Mouse (Mus musculus) limb, embryonic 11.5 days (tissue): ENCODE results near the gene Wfdc1. TPM values are rescaled to one million over a fixed set of nuclear protein-coding genes. Genes with fewer than 3 reads are reported as not detected.

Source experiments
- ATAC-seq: fragments of 200-750 bp; cut with Nextera tagmentation; 2 replicates; pipeline ENCODE4 v1.8.0; 2017; ENCODE audit warnings: low read depth; ENCODE audit not compliant: insufficient number of reproducible peaks, low FRiP score, low TSS enrichment
- DNase-seq: peaks from one replicate; pipeline ENCODE4 v3.0.0-alpha.2; 2015; ENCODE audit warnings: low spot score
- H3K27ac ChIP-seq: fragments of 300-500 bp; sonication (generic); replicated peaks from 2 replicates; pipeline ENCODE4 v1.5.1; 2014; ENCODE audit warnings: low read depth, mild to moderate bottlenecking, low read length
- H3K27me3 ChIP-seq: fragments of 300-500 bp; sonication (generic); 2 replicates; pipeline ENCODE4 v1.6.1; 2014; ENCODE audit warnings: mild to moderate bottlenecking, low read length, mixed read lengths; ENCODE audit not compliant: control insufficient read depth, insufficient read depth
- H3K36me3 ChIP-seq: fragments of 300-500 bp; sonication (generic); 2 replicates; pipeline ENCODE4 v1.6.1; 2014; ENCODE audit warnings: mild to moderate bottlenecking, low read length, moderate library complexity, mixed read lengths; ENCODE audit not compliant: control insufficient read depth, insufficient read depth
- H3K4me1 ChIP-seq: fragments of 300-500 bp; sonication (generic); 2 replicates; pipeline ENCODE4 v1.6.1; 2014; ENCODE audit warnings: low read length, mixed read lengths; ENCODE audit not compliant: control insufficient read depth, insufficient read depth
- H3K4me2 ChIP-seq: fragments of 300-500 bp; sonication (generic); 2 replicates; pipeline ENCODE4 v1.6.1; 2014; ENCODE audit warnings: low read depth, mild to moderate bottlenecking, moderate library complexity; ENCODE audit not compliant: severe bottlenecking
- H3K4me3 ChIP-seq: fragments of 300-500 bp; sonication (generic); 2 replicates; pipeline ENCODE4 v1.5.1; 2014; ENCODE audit warnings: low read depth, low read length
- H3K9ac ChIP-seq: fragments of 300-500 bp; sonication (generic); 2 replicates; pipeline ENCODE4 v1.6.1; 2014; ENCODE audit warnings: mild to moderate bottlenecking, low read length
- H3K9me3 ChIP-seq: fragments of 300-500 bp; sonication (generic); 2 replicates; pipeline ENCODE4 v1.6.1; 2016; ENCODE audit warnings: low read length; ENCODE audit not compliant: control insufficient read depth
- WGBS: fragments of 180-500 bp; shearing (Covaris S2); extraction: QIAGEN DNeasy Blood & Tissue Kit; methylation state at CpG from one replicate; pipeline ENCODE4 v1.1.7; 2014; 5-methylcytosine and 5-hydroxymethylcytosine counted together
- polyA plus RNA-seq: library from polyadenylated mRNA; unstranded; fragments of >200 nt; fragmentation: Nextera tagmentation; extraction: Ambion mirVana; gene quantifications from 2 replicates; pipeline ENCODE4 v1.2.1, GENCODE M21; 2014

Wfdc1 gene
- polyA plus RNA-seq, 1 experiment from 2014 or later = not detected

- Histone ChIP-seq H3K27me3 (peaks cover 7% of the 10 kb centered on the region), H3K4me3 (no peak overlapping the region), H3K27ac (no peak overlapping the region), H3K4me1 (peaks cover 5% of the 10 kb centered on the region), H3K4me2 (no peak overlapping the region), H3K9me3 (no peaks in the 10 kb centered on the region), H3K9ac (no peak overlapping the region), H3K36me3 (no peaks in the 10 kb centered on the region)
- DNase-seq (no peak), ATAC-seq (no peak)
- 33% methylated on average over 14 of the region's 14 CpGs for WGBS
Observed at GRCm38 (mm10) chr8:119634616-119635336, 31.4 kb upstream of the Wfdc1 start.

GRCm38 (mm10) chr8:119635378-119635777 lies 30.8 kb upstream of the Wfdc1 start, which contains the start of gene Kcng4:
Gene Kcng4, minus strand, starts transcription at chr8:119635680.
- Histone ChIP-seq H3K9me3 (no peaks in the 10 kb centered on the region), H3K9ac (no peak within 1 kb of the TSS), H3K36me3 (no peaks in the 10 kb centered on the region), H3K4me3 (no peak within 1 kb of the TSS), H3K27me3 (peaks cover 7% of the 10 kb centered on the region), H3K4me2 (no peak within 1 kb of the TSS), H3K4me1 (peaks cover 5% of the 10 kb centered on the region), H3K27ac (no peak within 1 kb of the TSS)
- no peak for ATAC-seq
- no peak for DNase-seq
- WGBS = 49% methylated on average over 6 of the region's 6 CpGs

GRCm38 (mm10) chr8:119635958-119636357 lies 30.2 kb upstream of the Wfdc1 start:
- H3K4me3 ChIP-seq = no peak overlapping the region
- no peak overlapping the region for H3K9ac ChIP-seq
- H3K4me2 ChIP-seq = no peak overlapping the region
- peaks cover 3% of the 10 kb centered on the region; the same call in 1 of the 2 replicates for H3K4me1 ChIP-seq
- H3K36me3 ChIP-seq = no peaks in the 10 kb centered on the region
- H3K27me3 ChIP-seq = peaks cover 7% of the 10 kb centered on the region
- no peak for ATAC-seq
- no peak overlapping the region for H3K27ac ChIP-seq
- DNase-seq = no peak
- WGBS = 57% methylated on average over 2 of the region's 2 CpGs
- no peaks in the 10 kb centered on the region for H3K9me3 ChIP-seq

GRCm38 (mm10) chr8:119636766-119637165 lies 29.4 kb upstream of the Wfdc1 start:
- Histone ChIP-seq H3K4me3 (no peak overlapping the region), H3K4me1 (peaks cover 3% of the 10 kb centered on the region; the same call in 1 of the 2 replicates), H3K9me3 (no peaks in the 10 kb centered on the region), H3K27me3 (peaks cover 7% of the 10 kb centered on the region), H3K36me3 (no peaks in the 10 kb centered on the region), H3K27ac (no peak overlapping the region), H3K9ac (no peak overlapping the region), H3K4me2 (no peak overlapping the region)
- no peak for DNase-seq
- WGBS = 62% methylated on average over 7 of the region's 7 CpGs
- ATAC-seq = no peak

GRCm38 (mm10) chr8:119637381-119637780 lies 28.8 kb upstream of the Wfdc1 start:
- 82% methylated on average over 4 of the region's 4 CpGs for WGBS
- Histone ChIP-seq H3K4me2 (no peak overlapping the region), H3K9me3 (no peaks in the 10 kb centered on the region), H3K4me1 (peaks cover 3% of the 10 kb centered on the region; the same call in 1 of the 2 replicates), H3K9ac (no peak overlapping the region), H3K4me3 (no peak overlapping the region), H3K27ac (no peak overlapping the region), H3K27me3 (peaks cover 7% of the 10 kb centered on the region), H3K36me3 (no peaks in the 10 kb centered on the region)
- DNase-seq = no peak
- no peak for ATAC-seq

GRCm38 (mm10) chr8:119638261-119638660 lies 27.9 kb upstream of the Wfdc1 start:
- no peaks in the 10 kb centered on the region for H3K36me3 ChIP-seq
- peaks cover 6% of the 10 kb centered on the region for H3K27me3 ChIP-seq
- H3K4me2 ChIP-seq = no peak overlapping the region
- H3K4me1 ChIP-seq = peaks cover 3% of the 10 kb centered on the region; the same call in 1 of the 2 replicates
- no peak overlapping the region for H3K9ac ChIP-seq
- no peak overlapping the region for H3K4me3 ChIP-seq
- H3K27ac ChIP-seq = no peak overlapping the region
- WGBS = 90% methylated on average over 6 of the region's 6 CpGs
- ATAC-seq = no peak
- H3K9me3 ChIP-seq = no peaks in the 10 kb centered on the region
- DNase-seq = no peak

GRCm38 (mm10) chr8:119639798-119640197 lies 26.4 kb upstream of the Wfdc1 start:
- ATAC-seq = no peak
- WGBS = 44% methylated on average over 7 of the region's 7 CpGs
- no peak overlapping the region for H3K9ac ChIP-seq

GRCm38 (mm10) chr8:119641058-119641457 lies 25.1 kb upstream of the Wfdc1 start:
- ATAC-seq (no peak), DNase-seq (no peak)
- H3K36me3 ChIP-seq = no peaks in the 10 kb centered on the region
- 87% methylated on average over 5 of the region's 5 CpGs for WGBS
- H3K27ac ChIP-seq = no peak overlapping the region
- no peaks in the 10 kb centered on the region for H3K9me3 ChIP-seq
- H3K4me2 ChIP-seq = no peak overlapping the region
- no peaks in the 10 kb centered on the region for H3K27me3 ChIP-seq
- H3K4me1 ChIP-seq = no peaks in the 10 kb centered on the region; the same call in 1 of the 2 replicates
- no peak overlapping the region for H3K9ac ChIP-seq
- no peak overlapping the region for H3K4me3 ChIP-seq

More at GRCm38 (mm10) chr8:119639798-119640197, 26.4 kb upstream of the Wfdc1 start:
- H3K4me1 ChIP-seq = peaks cover 3% of the 10 kb centered on the region; the same call in 1 of the 2 replicates
- no peak for DNase-seq
- H3K4me2 ChIP-seq = no peak overlapping the region
- H3K27ac ChIP-seq = no peak overlapping the region
- H3K9me3 ChIP-seq = no peaks in the 10 kb centered on the region
- H3K36me3 ChIP-seq = no peaks in the 10 kb centered on the region
- no peaks in the 10 kb centered on the region for H3K27me3 ChIP-seq
- no peak overlapping the region for H3K4me3 ChIP-seq
